Mouse (Mus musculus) C2C12 (cell line): ENCODE measurements around the gene Qrich1.

Experiments
- CTCF ChIP-seq: IDR thresholded peaks from one replicate; pipeline ENCODE4 v1.5.1; 2011; ENCODE audit not compliant: control insufficient read depth, insufficient read depth, insufficient read length
- USF1 ChIP-seq: IDR thresholded peaks from one replicate; pipeline ENCODE4 v1.6.1; 2011; ENCODE audit warnings: low read depth, mild to moderate bottlenecking, control low read depth, moderate library complexity

DNA sequence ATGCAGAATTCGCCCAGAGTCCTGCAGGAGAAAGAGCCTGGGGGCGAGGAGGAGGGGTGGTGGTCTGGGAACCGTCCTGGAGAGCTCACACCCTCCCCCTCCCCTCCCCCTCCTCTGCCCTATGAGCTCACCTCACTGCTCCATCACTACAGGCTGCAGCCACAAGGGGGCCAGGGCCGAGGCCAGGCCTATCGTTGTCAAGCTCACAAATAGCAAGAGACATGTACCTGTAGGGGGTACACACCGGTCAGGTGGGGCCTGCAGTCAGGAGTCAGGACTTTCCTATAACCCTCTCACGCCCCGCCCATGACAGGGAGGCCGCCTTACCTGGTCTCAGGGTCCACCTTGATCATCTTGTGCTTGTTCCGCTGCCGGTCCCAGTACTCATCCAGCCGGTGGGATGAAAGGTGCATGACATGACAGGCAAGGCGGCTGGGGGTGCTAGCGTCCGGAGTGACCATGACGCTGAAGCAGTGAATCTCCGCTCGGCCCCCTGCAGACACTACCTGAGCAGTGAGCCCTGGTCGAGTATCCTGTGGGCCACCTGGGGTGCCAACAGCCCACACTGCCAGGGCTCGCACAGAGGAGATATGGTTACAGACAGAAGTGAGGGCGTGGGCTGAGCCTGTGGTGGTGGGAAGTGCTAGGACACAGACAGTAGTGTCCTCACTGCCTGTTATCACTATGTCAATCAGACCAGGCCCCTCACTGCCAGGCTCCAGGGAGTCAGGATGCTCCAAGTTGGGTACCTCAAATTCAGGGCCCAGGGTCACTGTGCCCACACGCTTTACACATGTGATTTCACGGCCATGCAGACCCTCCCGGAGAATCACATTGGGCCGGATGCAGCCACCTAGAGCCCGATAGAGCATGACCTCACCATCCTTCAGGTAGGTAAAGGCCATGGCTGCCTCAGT is 57.4 kb downstream of the Qrich1 start:
- TF ChIP-seq CTCF (peak; percentile 8), USF1 (no peak)
